Mouse (Mus musculus): Measurements from ENCODE around the gene Mmab. TPM values are rescaled to one million over a fixed set of nuclear protein-coding genes. Genes with fewer than 3 reads are reported as not detected.

The Mmab gene
- total and polyA plus RNA-seq, 3 experiments, result 10.6 to 23.1 (median 14.5) TPM

GRCm38 (mm10) chr5:114406592-114406991 is 37.3 kb downstream of the Mmab start:
- DNase-seq (ENCODE audit: low spot score), result no peak
- no peak for TF ChIP-seq TAL1 (conservative IDR thresholded peaks at IDR 0.05; ENCODE audit: low read depth, low read length)
- no peak for TF ChIP-seq GATA1 (IDR thresholded peaks at IDR 0.05; ENCODE audit: borderline replicate concordance, low read length)
- no peak for TF ChIP-seq CTCF (IDR thresholded peaks at IDR 0.05; ENCODE audit: low read depth, low read length)
- no peak for TF ChIP-seq GATA2 (IDR thresholded peaks at IDR 0.05; ENCODE audit: borderline replicate concordance, low read depth, low read length)
- TF ChIP-seq POLR2AphosphoS5 (IDR thresholded peaks at IDR 0.05; ENCODE audit: insufficient replicate concordance, low read depth, low read length), result no peak
- H3K4me3 ChIP-seq (ENCODE audit: low read depth, low read length), result no peak overlapping the region
- ATAC-seq (ENCODE audit: extremely low read depth, insufficient number of reproducible peaks, low FRiP score, poor library complexity, severe bottlenecking), result no peak
- H3K4me1 ChIP-seq (ENCODE audit: insufficient read depth, low read depth, low read length), result no peaks in the 10 kb centered on the region
- peaks cover 100% of the 10 kb centered on the region for H3K36me3 ChIP-seq (replicated peaks)
- no peaks in the 10 kb centered on the region for H3K27me3 ChIP-seq (ENCODE audit: insufficient read depth, low read length)
- H3K9me3 ChIP-seq (replicated peaks), result no peaks in the 10 kb centered on the region

- H3K27me3 ChIP-seq (ENCODE audit: insufficient read depth, low read length), result no peaks in the 10 kb centered on the region
- H3K9me3 ChIP-seq (replicated peaks), result no peaks in the 10 kb centered on the region
- peaks cover 100% of the 10 kb centered on the region for H3K36me3 ChIP-seq (replicated peaks)
- DNase-seq (ENCODE audit: low spot score), result no peak
- no peak for TF ChIP-seq GATA2 (IDR thresholded peaks at IDR 0.05; ENCODE audit: borderline replicate concordance, low read depth, low read length)
- no peak for TF ChIP-seq POLR2AphosphoS5 (IDR thresholded peaks at IDR 0.05; ENCODE audit: insufficient replicate concordance, low read depth, low read length)
- no peak for TF ChIP-seq CTCF (IDR thresholded peaks at IDR 0.05; ENCODE audit: low read depth, low read length)
- no peak for TF ChIP-seq TAL1 (conservative IDR thresholded peaks at IDR 0.05; ENCODE audit: low read depth, low read length)
- no peak for TF ChIP-seq GATA1 (IDR thresholded peaks at IDR 0.05; ENCODE audit: borderline replicate concordance, low read length)
- no peak overlapping the region for H3K4me3 ChIP-seq (ENCODE audit: low read depth, low read length)
- no peaks in the 10 kb centered on the region for H3K4me1 ChIP-seq (ENCODE audit: insufficient read depth, low read depth, low read length)
- ATAC-seq (ENCODE audit: extremely low read depth, insufficient number of reproducible peaks, low FRiP score, poor library complexity, severe bottlenecking), result no peak
These were observed 50.7 kb downstream of the Mmab start for GRCm38 (mm10) chr5:114393169-114393568.

- TF ChIP-seq GATA2 (IDR thresholded peaks at IDR 0.05; ENCODE audit: borderline replicate concordance, low read depth, low read length), result no peak
- TF ChIP-seq TAL1 (conservative IDR thresholded peaks at IDR 0.05; ENCODE audit: low read depth, low read length), result no peak
- no peak for TF ChIP-seq POLR2AphosphoS5 (IDR thresholded peaks at IDR 0.05; ENCODE audit: insufficient replicate concordance, low read depth, low read length)
- TF ChIP-seq CTCF (IDR thresholded peaks at IDR 0.05; ENCODE audit: low read depth, low read length), result no peak
- TF ChIP-seq GATA1 (IDR thresholded peaks at IDR 0.05; ENCODE audit: borderline replicate concordance, low read length), result no peak
- ATAC-seq (ENCODE audit: extremely low read depth, insufficient number of reproducible peaks, low FRiP score, poor library complexity, severe bottlenecking), result no peak
- Histone ChIP-seq H3K27me3 (ENCODE audit: insufficient read depth, low read length) (no peaks in the 10 kb centered on the region), H3K36me3 (replicated peaks) (peaks cover 73% of the 10 kb centered on the region), H3K4me3 (ENCODE audit: low read depth, low read length) (no peak overlapping the region), H3K9me3 (replicated peaks) (no peaks in the 10 kb centered on the region), H3K4me1 (ENCODE audit: insufficient read depth, low read depth, low read length) (peaks cover 29% of the 10 kb centered on the region)
- no peak for DNase-seq (ENCODE audit: low spot score)
These were observed 59.4 kb downstream of the Mmab start for GRCm38 (mm10) chr5:114384448-114384847.

GRCm38 (mm10) chr5:114383184-114383904 is 60.5 kb downstream of the Mmab start:
- no peak for ATAC-seq (ENCODE audit: extremely low read depth, insufficient number of reproducible peaks, low FRiP score, poor library complexity, severe bottlenecking)
- H3K36me3 ChIP-seq (replicated peaks), result peaks cover 62% of the 10 kb centered on the region

More at GRCm38 (mm10) chr5:114383184-114383904, 60.5 kb downstream of the Mmab start:
- no peaks in the 10 kb centered on the region for H3K27me3 ChIP-seq (ENCODE audit: insufficient read depth, low read length)
- no peak for DNase-seq (ENCODE audit: low spot score)
- peaks cover 39% of the 10 kb centered on the region for H3K4me1 ChIP-seq (ENCODE audit: insufficient read depth, low read depth, low read length)
- H3K9me3 ChIP-seq (replicated peaks), result no peaks in the 10 kb centered on the region
- no peak overlapping the region for H3K4me3 ChIP-seq (ENCODE audit: low read depth, low read length)
- TF ChIP-seq CTCF (IDR thresholded peaks at IDR 0.05; ENCODE audit: low read depth, low read length) (peak; percentile 76), GATA2 (IDR thresholded peaks at IDR 0.05; ENCODE audit: borderline replicate concordance, low read depth, low read length) (no peak), POLR2AphosphoS5 (IDR thresholded peaks at IDR 0.05; ENCODE audit: insufficient replicate concordance, low read depth, low read length) (no peak), GATA1 (IDR thresholded peaks at IDR 0.05; ENCODE audit: borderline replicate concordance, low read length) (no peak)

Other genes starting within 250 kb of the Mmab start
- gene Foxn4, start 170.3 kb downstream of the Mmab start, total RNA-seq (2014; fragmentation: Nextera tagmentation), result not detected in 2 replicates
- 0.05 TPM in 1 of 2 replicates, not detected in the other for gene Foxn4, start 170.3 kb downstream of the Mmab start, total RNA-seq (2017)
- not detected in 2 replicates for gene Foxn4, start 170.3 kb downstream of the Mmab start, polyA plus RNA-seq (2012)
- gene Myo1h, start 154.9 kb downstream of the Mmab start, total RNA-seq (2014; fragmentation: Nextera tagmentation), result not detected in 2 replicates
- 0.66 and 0.87 TPM in 2 replicates for gene Myo1h, start 154.9 kb downstream of the Mmab start, total RNA-seq (2017)
- not detected in 2 replicates for gene Myo1h, start 154.9 kb downstream of the Mmab start, polyA plus RNA-seq (2012)
- gene Kctd10, start 63.6 kb downstream of the Mmab start, total RNA-seq (2014; fragmentation: Nextera tagmentation), result 18.4 and 29.8 TPM in 2 replicates
- 40.8 and 44.1 TPM in 2 replicates for gene Kctd10, start 63.6 kb downstream of the Mmab start, total RNA-seq (2017)
- gene Kctd10, start 63.6 kb downstream of the Mmab start, polyA plus RNA-seq (2012), result 60.6 and 64.1 TPM in 2 replicates
- gene Ube3b, start 63.5 kb downstream of the Mmab start, total RNA-seq (2014; fragmentation: Nextera tagmentation), result 59.4 and 65.0 TPM in 2 replicates
- 20.2 and 20.9 TPM in 2 replicates for gene Ube3b, start 63.5 kb downstream of the Mmab start, total RNA-seq (2017)
- gene Ube3b, start 63.5 kb downstream of the Mmab start, polyA plus RNA-seq (2012), result 51.3 and 61.3 TPM in 2 replicates
- 5.9 and 6.4 TPM in 2 replicates for gene Mvk, start 209 bp upstream of the Mmab start, total RNA-seq (2014; fragmentation: Nextera tagmentation)
- gene Mvk, start 209 bp upstream of the Mmab start, total RNA-seq (2017), result 23.4 and 25.6 TPM in 2 replicates
- gene Mvk, start 209 bp upstream of the Mmab start, polyA plus RNA-seq (2012), result 32.6 and 39.4 TPM in 2 replicates
- gene Fam222a, start 124.0 kb upstream of the Mmab start, total RNA-seq (2014; fragmentation: Nextera tagmentation), result 3.2 and 3.8 TPM in 2 replicates
- 0.12 and 0.71 TPM in 2 replicates for gene Fam222a, start 124.0 kb upstream of the Mmab start, total RNA-seq (2017)
- 6.9 and 7.3 TPM in 2 replicates for gene Fam222a, start 124.0 kb upstream of the Mmab start, polyA plus RNA-seq (2012)
- gene Trpv4, start 214.4 kb upstream of the Mmab start, total RNA-seq (2014; fragmentation: Nextera tagmentation), result not detected in 2 replicates
- not detected in 2 replicates for gene Trpv4, start 214.4 kb upstream of the Mmab start, total RNA-seq (2017)
- gene Trpv4, start 214.4 kb upstream of the Mmab start, polyA plus RNA-seq (2012), result 0.10 and 0.11 TPM in 2 replicates
- gene Gltp, start 246.9 kb upstream of the Mmab start, total RNA-seq (2014; fragmentation: Nextera tagmentation), result 84.4 and 85.0 TPM in 2 replicates
- 34.6 and 34.7 TPM in 2 replicates for gene Gltp, start 246.9 kb upstream of the Mmab start, total RNA-seq (2017)
- 40.1 and 48.0 TPM in 2 replicates for gene Gltp, start 246.9 kb upstream of the Mmab start, polyA plus RNA-seq (2012)

Measured in G1E (cell line).